Mouse (Mus musculus): Measurements from ENCODE around the gene Olfr231.

Olfr231 gene

DNA sequence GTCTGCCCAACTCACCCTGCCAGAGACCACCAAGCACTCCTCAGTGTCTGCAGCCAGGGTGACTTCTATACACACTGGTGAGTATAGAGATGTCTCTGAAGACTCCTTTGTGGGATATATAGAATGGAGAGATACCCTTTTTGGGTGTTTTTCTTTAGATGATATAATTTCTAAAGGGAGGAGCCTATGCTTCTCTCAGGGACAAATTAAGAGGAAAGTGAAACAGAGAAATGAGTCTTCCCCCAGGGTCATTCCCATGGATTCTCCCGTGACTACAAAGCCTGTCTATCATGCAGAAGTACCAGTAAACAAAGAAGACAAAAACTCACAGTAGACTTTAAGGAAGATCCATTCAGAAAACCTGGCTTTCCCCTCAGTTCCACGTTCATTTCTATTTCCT is at the start of gene Olfr231:
Olfr231 (minus strand) TSS at position 101 of the 400 bp plus-strand sequence.
- DNase-seq (ENCODE audit: low read depth, low spot score) = no peak

DNA sequence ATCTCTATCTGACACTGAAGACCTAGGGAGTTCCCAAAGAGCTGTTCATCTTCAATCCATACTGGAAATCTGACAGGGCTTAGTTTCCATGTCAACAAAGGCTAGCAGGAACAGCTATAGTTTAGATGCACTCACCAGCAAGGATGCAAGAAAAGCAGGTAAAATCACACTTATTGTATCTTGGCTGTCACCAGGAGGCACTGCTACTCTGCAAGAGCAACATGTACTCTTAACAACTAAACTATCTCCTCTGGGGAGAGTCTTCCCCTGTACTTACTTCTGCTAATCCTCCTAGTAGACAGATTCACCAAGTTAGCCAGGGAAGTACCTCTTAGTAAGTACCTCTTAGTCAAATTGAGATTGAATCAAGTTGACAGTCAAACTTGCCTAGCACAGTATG is 48.1 kb upstream of the Olfr231 start:
- no peak for DNase-seq (ENCODE audit: low read depth, low spot score)

DNA sequence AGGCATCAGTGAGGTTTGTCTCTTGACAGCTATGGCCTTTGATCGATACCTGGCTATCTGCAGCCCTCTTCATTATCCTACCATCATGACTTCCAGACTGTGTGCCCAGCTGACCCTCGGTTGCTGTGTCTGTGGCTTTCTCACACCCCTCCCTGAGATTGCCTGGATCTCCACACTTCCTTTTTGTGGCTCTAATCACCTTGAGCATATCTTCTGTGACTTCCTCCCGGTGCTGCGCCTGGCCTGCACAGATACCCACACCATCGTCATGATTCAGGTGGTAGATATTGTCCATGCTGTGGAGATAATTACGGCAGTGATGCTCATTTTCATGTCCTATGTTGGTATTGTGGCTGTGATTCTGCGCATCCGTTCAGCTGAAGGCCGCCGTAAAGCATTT is 38.1 kb upstream of the Olfr231 start:
- no peak for DNase-seq (ENCODE audit: low read depth, low spot score)

DNA sequence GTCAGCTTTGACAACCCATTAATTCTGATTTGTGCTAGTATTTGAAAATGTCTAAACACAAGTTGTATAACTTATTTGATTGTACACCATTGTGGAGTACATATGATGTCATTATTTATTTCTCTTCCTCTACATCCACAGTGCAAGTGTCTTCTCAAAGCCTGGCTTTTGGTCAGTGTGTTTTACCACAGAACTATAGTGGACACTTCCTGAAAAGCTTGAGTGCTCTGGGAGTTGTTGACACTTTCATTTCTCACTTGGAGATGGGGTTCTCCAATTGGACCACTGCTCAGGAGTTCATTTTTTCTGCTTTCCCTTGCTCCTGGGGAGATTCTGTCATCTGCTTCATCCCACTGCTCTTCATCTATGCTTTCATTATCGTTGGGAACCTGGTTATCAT is 37.5 kb upstream of the Olfr231 start:
- DNase-seq (ENCODE audit: low read depth, low spot score) = no peak

DNA sequence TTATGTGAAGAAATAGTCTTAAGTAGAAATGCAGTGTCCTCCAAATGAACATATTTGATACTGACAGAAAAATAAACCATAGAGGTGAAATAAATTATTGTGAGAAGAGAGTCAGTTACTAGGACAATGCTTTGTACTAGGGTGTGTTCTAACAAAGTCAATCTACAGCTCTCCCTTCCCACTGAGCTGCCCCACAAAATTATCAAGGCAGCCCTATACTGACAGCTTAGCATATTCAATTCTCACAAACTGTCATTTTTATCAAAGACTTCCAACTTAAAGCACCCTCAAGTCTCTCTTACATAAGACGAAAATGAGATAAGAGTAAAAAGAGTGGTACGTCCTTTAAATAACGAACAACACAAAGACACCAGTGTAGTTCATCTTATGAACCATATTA is 36.7 kb upstream of the Olfr231 start:
- DNase-seq (ENCODE audit: low read depth, low spot score) = no peak

DNA sequence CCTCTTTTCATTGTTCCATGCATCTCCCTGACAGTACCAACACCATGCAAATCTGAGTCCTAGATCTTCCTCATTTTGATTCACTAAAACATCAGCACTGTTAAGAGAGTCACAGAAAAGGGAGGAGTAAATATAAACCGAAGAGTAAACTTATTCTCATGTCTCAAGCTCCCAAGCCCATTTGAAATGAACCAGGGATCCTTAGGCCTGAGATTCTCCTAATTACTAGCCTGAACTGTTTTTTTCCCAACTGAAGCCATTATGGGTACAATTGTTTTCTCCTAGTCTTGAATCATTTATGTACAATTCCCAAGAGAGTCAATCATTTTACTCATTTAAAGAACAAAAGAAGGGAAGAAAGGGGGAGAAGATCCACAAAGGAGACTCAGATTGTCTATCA is 34.4 kb upstream of the Olfr231 start, which contains the start of gene Olfr420:
Olfr420 (plus strand) TSS at position 301 of the 400 bp plus-strand sequence.
- DNase-seq (ENCODE audit: low read depth, low spot score) = no peak

DNA sequence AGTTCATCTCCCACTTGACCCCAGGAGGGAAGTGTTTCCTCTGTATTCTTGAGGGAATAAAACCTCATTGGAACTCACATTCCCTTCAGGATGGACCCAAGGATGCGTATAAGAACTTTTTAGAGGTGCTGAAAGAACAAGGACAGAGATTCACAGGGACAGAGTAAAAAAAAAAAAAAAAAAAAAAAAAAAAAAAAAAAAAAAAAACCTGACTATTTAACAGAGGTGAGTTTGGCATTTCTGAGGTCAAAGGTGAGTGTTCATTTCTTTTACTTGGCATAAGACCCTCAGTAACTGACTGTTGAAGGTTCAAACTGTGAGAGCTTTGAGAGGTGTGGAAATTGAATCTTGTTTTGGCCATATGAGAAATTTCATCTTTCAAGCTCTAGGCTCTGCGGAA is 28.3 kb upstream of the Olfr231 start:
- no peak for DNase-seq (ENCODE audit: low read depth, low spot score)

DNA sequence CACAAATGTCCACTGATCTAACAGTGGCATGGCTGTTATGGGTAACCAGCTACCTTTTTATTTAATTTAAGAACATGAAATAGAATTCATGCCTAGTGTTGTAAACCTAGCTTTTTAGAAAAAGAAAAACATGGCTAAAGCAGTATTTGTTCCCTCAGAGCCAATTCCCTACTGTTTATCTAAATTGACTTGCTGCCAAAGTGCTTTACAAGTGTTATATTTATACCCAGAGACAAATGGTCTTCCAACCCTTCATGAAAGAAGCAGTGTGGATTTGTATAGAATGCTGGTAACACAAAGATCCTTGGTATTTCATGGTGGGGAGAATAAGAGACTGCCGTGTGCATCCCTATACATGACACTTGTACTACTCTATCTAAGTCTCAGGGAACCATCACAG is 25.7 kb upstream of the Olfr231 start:
- DNase-seq (ENCODE audit: low read depth, low spot score) = peak; percentile 3

DNA sequence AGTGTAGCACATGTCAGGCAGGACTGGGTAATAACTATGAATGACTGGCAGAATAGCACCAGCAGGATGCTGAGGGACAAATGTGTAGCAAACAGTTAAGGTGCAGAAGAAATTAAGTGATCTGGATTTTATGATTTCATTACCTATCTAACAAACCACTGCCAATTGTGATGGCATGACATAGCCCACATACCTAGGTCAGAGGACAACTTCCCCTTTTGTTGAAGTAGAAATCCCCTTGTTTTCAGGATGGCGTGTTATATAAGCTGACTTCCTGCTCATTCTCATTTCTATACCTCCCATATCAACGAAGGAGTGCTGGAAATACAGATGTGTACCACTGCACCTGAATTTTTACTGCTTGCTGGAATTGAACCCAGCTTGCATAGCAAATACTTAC is 20.4 kb upstream of the Olfr231 start:
- no peak for DNase-seq (ENCODE audit: low read depth, low spot score)

DNA sequence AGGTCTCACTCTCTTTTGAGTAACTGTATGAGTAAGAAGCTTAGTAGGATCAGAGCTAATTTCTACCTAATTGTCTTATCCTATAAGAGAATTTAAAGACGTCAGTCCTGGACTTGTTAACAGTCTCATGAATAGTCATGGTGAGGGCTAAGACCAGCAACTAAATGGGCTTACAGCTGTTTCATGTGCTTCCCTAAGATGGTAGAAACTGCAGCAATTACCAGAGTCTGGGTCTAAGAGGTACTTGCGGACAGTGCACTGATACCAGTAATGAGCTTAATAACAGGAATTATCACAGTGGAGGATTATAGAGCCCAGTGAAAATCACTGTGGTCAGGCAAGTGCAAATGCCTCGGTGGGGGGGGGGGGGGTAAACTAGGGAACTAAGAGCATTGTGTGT is 11.0 kb upstream of the Olfr231 start:
- DNase-seq (ENCODE audit: low read depth, low spot score) = no peak

DNA sequence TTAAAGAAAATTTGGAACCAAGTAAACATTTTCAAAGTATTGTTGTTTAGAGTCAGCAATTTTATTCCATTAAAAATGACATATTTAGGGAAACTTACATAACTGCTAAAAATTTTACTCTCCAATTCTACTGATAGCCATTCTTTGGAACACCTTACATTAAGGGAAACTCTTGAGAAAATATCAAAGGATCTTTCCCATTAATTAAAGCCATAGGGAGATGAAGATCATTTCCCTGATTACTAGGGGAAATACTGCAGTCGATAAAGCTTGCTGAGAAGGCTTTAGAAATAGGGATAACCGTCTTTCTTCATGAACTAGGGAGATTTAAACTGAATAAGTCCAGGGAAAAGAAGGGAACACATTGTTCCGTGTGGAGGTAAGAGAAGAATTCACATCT is 10.3 kb upstream of the Olfr231 start, which contains the start of gene Olfr424:
Olfr424 (plus strand) TSS at position 301 of the 400 bp plus-strand sequence.
- no peak for DNase-seq (ENCODE audit: low read depth, low spot score)

DNA sequence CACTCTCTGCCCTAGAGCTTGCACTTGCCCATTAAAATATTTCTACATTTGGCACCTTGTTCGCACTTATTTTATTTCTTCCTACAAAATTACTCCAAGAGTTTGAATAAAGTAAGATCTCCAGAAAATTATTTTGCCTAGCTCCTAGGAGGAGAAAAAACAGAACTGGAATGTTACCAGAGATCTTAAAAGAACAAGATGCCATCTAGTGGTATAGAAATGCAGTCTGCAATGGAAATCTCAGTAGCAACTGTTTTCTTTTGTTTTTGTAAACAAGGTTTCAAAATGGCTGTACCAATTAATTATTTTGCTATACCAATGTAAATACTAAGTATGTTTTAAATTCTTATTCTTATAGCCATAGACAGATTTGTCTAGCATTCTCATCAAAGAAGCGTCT is 17.2 kb downstream of the Olfr231 start:
- DNase-seq (ENCODE audit: low read depth, low spot score) = peak; percentile 21

DNA sequence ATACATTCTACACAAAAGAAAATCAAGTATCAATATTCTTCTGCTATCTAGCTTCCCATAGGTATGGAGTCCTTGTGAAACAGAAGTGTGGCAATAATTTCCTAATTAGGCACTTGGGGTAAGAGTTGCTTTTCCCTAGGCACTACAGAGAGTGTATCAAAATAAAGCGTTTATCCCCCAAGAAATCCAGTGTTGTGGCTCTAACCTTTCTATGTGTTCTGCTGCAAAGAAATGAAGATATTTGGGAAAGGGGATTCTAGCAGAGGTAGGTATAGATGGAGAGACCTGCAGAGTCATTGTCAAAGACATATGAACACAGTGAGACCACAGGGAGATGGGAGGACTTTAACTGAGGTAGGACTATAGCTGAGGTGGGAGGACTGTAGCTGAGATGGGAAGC is 24.4 kb downstream of the Olfr231 start, which contains the start of gene Olfr427:
Olfr427 (plus strand) TSS at position 301 of the 400 bp plus-strand sequence.
- DNase-seq (ENCODE audit: low read depth, low spot score) = no peak

DNA sequence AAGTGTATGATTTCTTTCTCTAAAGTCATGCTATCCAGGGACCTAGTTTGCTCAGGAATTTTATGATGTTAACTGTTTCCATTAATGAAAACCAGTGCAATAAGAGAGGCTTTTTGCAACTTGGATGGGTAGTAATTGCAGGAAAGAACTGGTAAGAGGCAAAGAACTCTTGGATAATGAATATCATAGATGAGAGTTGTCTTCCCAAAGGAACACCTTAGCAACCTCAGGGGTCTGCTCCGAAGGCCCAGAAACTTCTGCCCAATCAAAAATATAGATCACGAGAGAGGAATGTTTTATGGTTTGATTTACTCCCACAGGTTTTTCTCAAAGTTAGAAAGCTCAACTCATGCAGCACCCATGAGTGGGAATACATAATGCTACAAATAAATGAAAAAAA is 36.9 kb downstream of the Olfr231 start, which contains the start of gene Olfr429:
Olfr429 (plus strand) TSS at position 301 of the 400 bp plus-strand sequence.
- no peak for DNase-seq (ENCODE audit: low read depth, low spot score)

DNA sequence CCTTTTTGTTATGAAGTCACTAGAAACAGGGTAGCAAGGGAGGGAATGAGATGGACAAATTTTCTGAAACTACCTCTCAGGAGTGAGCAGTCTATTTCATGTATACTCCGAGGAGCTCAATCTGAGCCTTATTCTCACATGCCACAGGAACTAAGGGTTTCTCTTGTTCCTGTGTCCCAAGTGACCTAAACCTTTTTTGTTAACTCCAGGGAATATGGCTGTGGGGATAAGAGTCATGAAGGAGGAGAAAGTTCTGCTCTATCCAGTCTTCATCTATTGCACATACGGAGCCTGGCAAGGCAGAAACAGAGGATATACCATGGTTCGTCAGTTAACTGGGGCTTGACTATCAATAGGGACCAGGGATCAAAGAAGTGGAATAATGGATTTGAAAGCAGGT is 54.7 kb downstream of the Olfr231 start, which contains the start of gene Olfr430:
Olfr430 (plus strand) TSS at position 301 of the 400 bp plus-strand sequence.
- DNase-seq (ENCODE audit: low read depth, low spot score) = no peak

All from brain, adult 2 months (tissue).